Mouse (Mus musculus): ENCODE measurements around the gene H2-T23.
"Not testable (repeated sequence)": the region's sequence is repeated elsewhere in the genome, so short reads cannot be mapped to it uniquely, and the experiment has no call there.

- TF ChIP-seq POLR2A (IDR thresholded peaks at IDR 0.05; ENCODE audit: control insufficient read depth, extremely low read depth, insufficient read depth, low read length, poor library complexity): peak; percentile 70
- not testable (repeated sequence) for TF ChIP-seq CTCF (IDR thresholded peaks at IDR 0.05; ENCODE audit: borderline replicate concordance, control insufficient read depth, extremely low read depth, insufficient read depth, low read length, poor library complexity)
Measured at GRCm38 (mm10) chr17:36032351-36032875, at the start of gene H2-T23.
